Mouse (Mus musculus) liver, embryonic 16.5 days (tissue): ENCODE data around the gene Rev1. TPM values are rescaled to one million over a fixed set of nuclear protein-coding genes. Genes with fewer than 3 reads are reported as not detected.
A peak's percentile ranks its signal among the peaks of the same experiment; 100 is the strongest.

ENCODE experiments used
- ATAC-seq: fragments of 200-750 bp; cut with Nextera tagmentation; 2 replicates; pipeline ENCODE4 v1.8.0; 2017; ENCODE audit warnings: low read depth, mild to moderate bottlenecking, moderate number of reproducible peaks, moderate library complexity
- H3K27ac ChIP-seq: fragments of 300-500 bp; sonication (generic); 2 replicates; pipeline ENCODE4 v1.5.1; 2014; ENCODE audit warnings: mild to moderate bottlenecking, low read length
- H3K27me3 ChIP-seq: fragments of 300-500 bp; sonication (generic); 2 replicates; pipeline ENCODE4 v1.6.1; 2014; ENCODE audit warnings: low read depth, low read length, mixed read lengths; ENCODE audit not compliant: control insufficient read depth, insufficient read depth
- H3K36me3 ChIP-seq: fragments of 300-500 bp; sonication (generic); 2 replicates; pipeline ENCODE4 v1.6.1; 2014; ENCODE audit warnings: mild to moderate bottlenecking; ENCODE audit not compliant: control insufficient read depth, insufficient read depth
- H3K4me1 ChIP-seq: fragments of 300-500 bp; sonication (generic); 2 replicates; pipeline ENCODE4 v1.6.1; 2014; ENCODE audit warnings: low read depth, low read length, mixed read lengths; ENCODE audit not compliant: control insufficient read depth
- H3K4me2 ChIP-seq: fragments of 300-500 bp; sonication (generic); 2 replicates; pipeline ENCODE4 v1.6.1; 2014; ENCODE audit warnings: low read depth, low read length, mixed read lengths
- H3K4me3 ChIP-seq: fragments of 300-500 bp; sonication (generic); 2 replicates; pipeline ENCODE4 v1.5.1; 2014; ENCODE audit warnings: low read depth, mild to moderate bottlenecking, low read length
- H3K9ac ChIP-seq: fragments of 300-500 bp; sonication (generic); 2 replicates; pipeline ENCODE4 v1.6.1; 2014; ENCODE audit warnings: low read depth, low read length
- H3K9me3 ChIP-seq: fragments of 300-500 bp; sonication (generic); replicated peaks from 2 replicates; pipeline ENCODE4 v1.6.1; 2016; ENCODE audit warnings: low read length; ENCODE audit not compliant: control insufficient read depth
- WGBS: fragments of 180-500 bp; shearing (Covaris S2); extraction: QIAGEN DNeasy Blood & Tissue Kit; methylation state at CpG from one replicate; pipeline ENCODE4 v1.1.7; 2014; ENCODE audit not compliant: insufficient replicate concordance; 5-methylcytosine and 5-hydroxymethylcytosine counted together
- polyA plus RNA-seq: library from polyadenylated mRNA; unstranded; fragments of >200 nt; fragmentation: Nextera tagmentation; extraction: Ambion mirVana; gene quantifications from 2 replicates; pipeline ENCODE4 v1.2.1, GENCODE M21; 2015

The Rev1 gene
- polyA plus RNA-seq: 13.0 and 13.1 TPM in 2 replicates

GRCm38 (mm10) chr1:38129501-38130267 lies at the start of gene Rev1:
Rev1 (minus strand) TSS chr1:38129801.
- peaks cover 20% of the 10 kb centered on the region for H3K4me1 ChIP-seq
- peak; percentile 90 for ATAC-seq

GRCm38 (mm10) chr1:38178929-38179328 lies 49.3 kb upstream of the Rev1 start:
- Histone ChIP-seq H3K36me3 (no peaks in the 10 kb centered on the region), H3K4me1 (no peaks in the 10 kb centered on the region), H3K9me3 (no peaks in the 10 kb centered on the region), H3K27me3 (no peaks in the 10 kb centered on the region), H3K4me3 (no peak overlapping the region), H3K4me2 (no peak overlapping the region), H3K27ac (no peak overlapping the region), H3K9ac (no peak overlapping the region)
- WGBS: 71% methylated on average over 8 of the region's 8 CpGs
- no peak for ATAC-seq

More at GRCm38 (mm10) chr1:38129501-38130267, at the start of gene Rev1:
- Histone ChIP-seq H3K4me2 (peak within 1 kb of the TSS; percentile 92), H3K4me3 (peak within 1 kb of the TSS; percentile 71), H3K36me3 (no peaks in the 10 kb centered on the region), H3K27me3 (no peaks in the 10 kb centered on the region), H3K9me3 (no peaks in the 10 kb centered on the region), H3K27ac (peak within 1 kb of the TSS; percentile 90), H3K9ac (peak within 1 kb of the TSS; percentile 78)
- under 1% methylated on average over 90 of the region's 122 CpGs for whole genome bisulfite sequencing

GRCm38 (mm10) chr1:38176077-38176476 lies 46.5 kb upstream of the Rev1 start:
- Histone ChIP-seq H3K9me3 (no peaks in the 10 kb centered on the region), H3K4me3 (no peak overlapping the region), H3K27me3 (no peaks in the 10 kb centered on the region), H3K9ac (no peak overlapping the region), H3K36me3 (no peaks in the 10 kb centered on the region), H3K27ac (no peak overlapping the region), H3K4me1 (no peaks in the 10 kb centered on the region), H3K4me2 (peak overlapping the region; percentile 5; the same call in 1 of the 2 replicates)
- ATAC-seq: peak; percentile 94
- 57% methylated on average over 7 of the region's 7 CpGs for WGBS

GRCm38 (mm10) chr1:38171874-38172273 lies 42.3 kb upstream of the Rev1 start:
- no peaks in the 10 kb centered on the region for H3K27me3 ChIP-seq
- no peak overlapping the region for H3K27ac ChIP-seq
- no peaks in the 10 kb centered on the region for H3K9me3 ChIP-seq
- H3K9ac ChIP-seq: no peak overlapping the region
- H3K4me1 ChIP-seq: no peaks in the 10 kb centered on the region
- ATAC-seq: no peak
- H3K4me3 ChIP-seq: no peak overlapping the region
- 64% methylated on average over 4 of the region's 4 CpGs for WGBS
- no peak overlapping the region for H3K4me2 ChIP-seq
- no peaks in the 10 kb centered on the region for H3K36me3 ChIP-seq

GRCm38 (mm10) chr1:38165696-38166095 lies 36.1 kb upstream of the Rev1 start:
- no peaks in the 10 kb centered on the region for H3K36me3 ChIP-seq
- no peaks in the 10 kb centered on the region for H3K9me3 ChIP-seq
- H3K4me3 ChIP-seq: no peak overlapping the region
- no peak overlapping the region for H3K4me2 ChIP-seq
- no peaks in the 10 kb centered on the region for H3K27me3 ChIP-seq
- WGBS: 32% methylated on average over 2 of the region's 2 CpGs
- H3K9ac ChIP-seq: no peak overlapping the region
- no peak for ATAC-seq
- H3K27ac ChIP-seq: no peak overlapping the region
- no peaks in the 10 kb centered on the region for H3K4me1 ChIP-seq

GRCm38 (mm10) chr1:38150086-38150485 lies 20.5 kb upstream of the Rev1 start:
- no peaks in the 10 kb centered on the region for H3K36me3 ChIP-seq
- no peaks in the 10 kb centered on the region for H3K9me3 ChIP-seq
- no peaks in the 10 kb centered on the region for H3K4me1 ChIP-seq
- H3K27ac ChIP-seq: no peak overlapping the region
- H3K9ac ChIP-seq: no peak overlapping the region
- no peak overlapping the region for H3K4me3 ChIP-seq
- WGBS: 64% methylated on average over 5 of the region's 5 CpGs
- H3K4me2 ChIP-seq: no peak overlapping the region
- no peak for ATAC-seq
- H3K27me3 ChIP-seq: no peaks in the 10 kb centered on the region

GRCm38 (mm10) chr1:38146008-38146407 lies 16.4 kb upstream of the Rev1 start:
- no peak for ATAC-seq
- Histone ChIP-seq H3K36me3 (no peaks in the 10 kb centered on the region), H3K9ac (no peak overlapping the region)

GRCm38 (mm10) chr1:38141371-38141770 lies 11.8 kb upstream of the Rev1 start:
- H3K4me3 ChIP-seq: no peak overlapping the region
- H3K4me2 ChIP-seq: no peak overlapping the region
- 39% methylated on average over 1 of the region's 1 CpGs for WGBS
- no peaks in the 10 kb centered on the region for H3K4me1 ChIP-seq
- H3K27me3 ChIP-seq: no peaks in the 10 kb centered on the region; the same call in 1 of the 2 replicates
- no peaks in the 10 kb centered on the region for H3K9me3 ChIP-seq
- no peak for ATAC-seq
- no peaks in the 10 kb centered on the region for H3K36me3 ChIP-seq
- no peak overlapping the region for H3K27ac ChIP-seq
- no peak overlapping the region for H3K9ac ChIP-seq

More at GRCm38 (mm10) chr1:38146008-38146407, 16.4 kb upstream of the Rev1 start:
- Histone ChIP-seq H3K4me1 (no peaks in the 10 kb centered on the region), H3K9me3 (no peaks in the 10 kb centered on the region), H3K4me2 (no peak overlapping the region), H3K4me3 (no peak overlapping the region), H3K27me3 (no peaks in the 10 kb centered on the region), H3K27ac (no peak overlapping the region)
- WGBS: 62% methylated on average over 4 of the region's 4 CpGs

GRCm38 (mm10) chr1:38140911-38141310 lies 11.3 kb upstream of the Rev1 start:
- 58% methylated on average over 2 of the region's 2 CpGs for WGBS
- Histone ChIP-seq H3K4me2 (no peak overlapping the region), H3K27ac (no peak overlapping the region), H3K9ac (no peak overlapping the region), H3K27me3 (no peaks in the 10 kb centered on the region; the same call in 1 of the 2 replicates), H3K4me1 (no peaks in the 10 kb centered on the region), H3K9me3 (no peaks in the 10 kb centered on the region), H3K4me3 (no peak overlapping the region), H3K36me3 (no peaks in the 10 kb centered on the region)
- ATAC-seq: no peak
